Mouse (Mus musculus) liver, embryonic 12.5 days (tissue): ENCODE results near the gene Scrn2. TPM values are rescaled to one million over a fixed set of nuclear protein-coding genes. Genes with fewer than 3 reads are reported as not detected.

Experiments used
- ATAC-seq: fragments of 200-750 bp; cut with Nextera tagmentation; 2 replicates; pipeline ENCODE4 v1.8.0; 2017; ENCODE audit warnings: moderate number of reproducible peaks, mild to moderate bottlenecking, moderate library complexity
- H3K27ac ChIP-seq: fragments of 300-500 bp; sonication (generic); 2 replicates; pipeline ENCODE4 v1.5.1; 2016; ENCODE audit warnings: mild to moderate bottlenecking
- H3K27me3 ChIP-seq: fragments of 300-500 bp; sonication (generic); replicated peaks from 2 replicates; pipeline ENCODE4 v1.6.1; 2016; ENCODE audit warnings: mild to moderate bottlenecking, moderate library complexity
- H3K36me3 ChIP-seq: fragments of 300-500 bp; sonication (generic); 2 replicates; pipeline ENCODE4 v1.6.1; 2016; ENCODE audit warnings: mild to moderate bottlenecking, moderate library complexity
- H3K4me1 ChIP-seq: fragments of 300-500 bp; sonication (generic); 2 replicates; pipeline ENCODE4 v1.6.1; 2016
- H3K4me2 ChIP-seq: fragments of 300-500 bp; sonication (generic); 2 replicates; pipeline ENCODE4 v1.6.1; 2016; ENCODE audit warnings: mild to moderate bottlenecking, moderate library complexity
- H3K4me3 ChIP-seq: fragments of 300-500 bp; sonication (generic); 2 replicates; pipeline ENCODE4 v1.5.1; 2016; ENCODE audit warnings: mild to moderate bottlenecking, moderate library complexity
- H3K9ac ChIP-seq: fragments of 300-500 bp; sonication (generic); 2 replicates; pipeline ENCODE4 v1.6.1; 2016; ENCODE audit warnings: mild to moderate bottlenecking, moderate library complexity
- H3K9me3 ChIP-seq: fragments of 300-500 bp; sonication (generic); replicated peaks from 2 replicates; pipeline ENCODE4 v1.6.1; 2016; ENCODE audit warnings: mild to moderate bottlenecking, moderate library complexity
- WGBS: fragments of 180-500 bp; shearing (Covaris S2); methylation state at CpG from one replicate; pipeline ENCODE4 v1.1.7; 2016; ENCODE audit not compliant: insufficient replicate concordance; 5-methylcytosine and 5-hydroxymethylcytosine counted together
- polyA plus RNA-seq: library from polyadenylated mRNA; unstranded; fragments of >200 nt; fragmentation: Nextera tagmentation; extraction: Ambion mirVana; gene quantifications from 2 replicates; pipeline ENCODE4 v1.2.1, GENCODE M21; 2016

The Scrn2 gene
- polyA plus RNA-seq, 1 experiment from 2014 or later, result 11.0 TPM

- Histone ChIP-seq H3K4me2 (no peak overlapping the region), H3K27ac (no peak overlapping the region), H3K9ac (no peak overlapping the region), H3K9me3 (no peaks in the 10 kb centered on the region), H3K36me3 (peaks cover 39% of the 10 kb centered on the region), H3K27me3 (no peaks in the 10 kb centered on the region), H3K4me1 (peaks cover 6% of the 10 kb centered on the region), H3K4me3 (no peak overlapping the region)
- WGBS, result 74% methylated on average over 12 of the region's 12 CpGs
- ATAC-seq, result no peak
These were observed 36.0 kb downstream of the Scrn2 start for GRCm38 (mm10) chr11:97065538-97066295.

- Histone ChIP-seq H3K36me3 (peaks cover 28% of the 10 kb centered on the region), H3K9ac (no peak overlapping the region)
- WGBS, result 66% methylated on average over 22 of the region's 22 CpGs
These were observed 37.1 kb downstream of the Scrn2 start for GRCm38 (mm10) chr11:97066656-97067360.

GRCm38 (mm10) chr11:97069333-97069732 is 39.6 kb downstream of the Scrn2 start:
- Histone ChIP-seq H3K4me3 (no peak overlapping the region), H3K4me2 (no peak overlapping the region), H3K4me1 (no peaks in the 10 kb centered on the region), H3K27ac (no peak overlapping the region), H3K9ac (no peak overlapping the region), H3K27me3 (no peaks in the 10 kb centered on the region), H3K36me3 (peaks cover 26% of the 10 kb centered on the region), H3K9me3 (no peaks in the 10 kb centered on the region)
- no peak for ATAC-seq
- 56% methylated on average over 1 of the region's 1 CpGs for WGBS

More at GRCm38 (mm10) chr11:97066656-97067360, 37.1 kb downstream of the Scrn2 start:
- ATAC-seq, result no peak; the same call in 1 of the 2 replicates
- Histone ChIP-seq H3K4me2 (no peak overlapping the region), H3K4me3 (no peak overlapping the region), H3K27ac (no peak overlapping the region), H3K4me1 (no peaks in the 10 kb centered on the region), H3K9me3 (no peaks in the 10 kb centered on the region), H3K27me3 (no peaks in the 10 kb centered on the region)

- no peak for ATAC-seq
These were observed 40.0 kb downstream of the Scrn2 start for GRCm38 (mm10) chr11:97069770-97070169.

DNA sequence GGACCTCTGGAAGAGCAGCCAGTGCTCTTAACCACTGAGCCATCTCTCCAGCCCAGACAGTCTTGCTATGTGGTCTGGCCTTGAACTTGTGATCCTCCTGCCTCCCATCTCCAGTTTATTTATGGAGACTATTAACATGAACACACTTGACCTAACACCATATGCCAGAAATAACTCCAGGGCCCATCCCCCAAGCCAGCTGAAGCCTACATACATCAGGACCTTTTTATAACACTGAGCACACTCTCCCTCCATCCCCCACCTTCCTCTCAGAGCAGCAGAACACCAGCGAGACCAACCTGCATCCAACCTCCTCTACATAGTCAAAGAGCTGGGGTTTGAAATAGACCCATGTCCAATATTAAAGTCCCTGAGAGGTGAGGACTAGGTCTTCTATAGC is 41.4 kb downstream of the Scrn2 start:
- Histone ChIP-seq H3K9me3 (no peaks in the 10 kb centered on the region), H3K27ac (no peak overlapping the region), H3K9ac (no peak overlapping the region), H3K4me1 (no peaks in the 10 kb centered on the region), H3K36me3 (peaks cover 22% of the 10 kb centered on the region), H3K4me3 (no peak overlapping the region), H3K27me3 (no peaks in the 10 kb centered on the region), H3K4me2 (no peak overlapping the region)
- no peak for ATAC-seq
- WGBS, result 52% methylated on average over 1 of the region's 1 CpGs

More at GRCm38 (mm10) chr11:97069770-97070169, 40.0 kb downstream of the Scrn2 start:
- H3K9me3 ChIP-seq, result no peaks in the 10 kb centered on the region
- no peak overlapping the region for H3K4me2 ChIP-seq
- WGBS, result 59% methylated on average over 2 of the region's 2 CpGs
- no peak overlapping the region for H3K4me3 ChIP-seq
- peaks cover 23% of the 10 kb centered on the region for H3K36me3 ChIP-seq
- no peaks in the 10 kb centered on the region for H3K27me3 ChIP-seq
- H3K4me1 ChIP-seq, result no peaks in the 10 kb centered on the region
- no peak overlapping the region for H3K9ac ChIP-seq
- H3K27ac ChIP-seq, result no peak overlapping the region

GRCm38 (mm10) chr11:97072533-97072932 is 42.8 kb downstream of the Scrn2 start:
- Histone ChIP-seq H3K4me3 (no peak overlapping the region), H3K36me3 (peaks cover 8% of the 10 kb centered on the region), H3K9ac (no peak overlapping the region), H3K9me3 (no peaks in the 10 kb centered on the region), H3K27ac (no peak overlapping the region), H3K4me2 (no peak overlapping the region), H3K27me3 (no peaks in the 10 kb centered on the region), H3K4me1 (no peaks in the 10 kb centered on the region)
- no peak for ATAC-seq
- 22% methylated on average over 3 of the region's 3 CpGs for WGBS

- H3K4me3 ChIP-seq, result no peak overlapping the region
- no peak overlapping the region for H3K27ac ChIP-seq
- no peaks in the 10 kb centered on the region for H3K36me3 ChIP-seq
- H3K9ac ChIP-seq, result no peak overlapping the region
- H3K27me3 ChIP-seq, result no peaks in the 10 kb centered on the region
- H3K4me1 ChIP-seq, result no peaks in the 10 kb centered on the region
- no peak for ATAC-seq
- H3K4me2 ChIP-seq, result no peak overlapping the region
- no peaks in the 10 kb centered on the region for H3K9me3 ChIP-seq
- WGBS, result 47% methylated on average over 8 of the region's 8 CpGs
These were observed 44.5 kb downstream of the Scrn2 start for GRCm38 (mm10) chr11:97074235-97074634.

DNA sequence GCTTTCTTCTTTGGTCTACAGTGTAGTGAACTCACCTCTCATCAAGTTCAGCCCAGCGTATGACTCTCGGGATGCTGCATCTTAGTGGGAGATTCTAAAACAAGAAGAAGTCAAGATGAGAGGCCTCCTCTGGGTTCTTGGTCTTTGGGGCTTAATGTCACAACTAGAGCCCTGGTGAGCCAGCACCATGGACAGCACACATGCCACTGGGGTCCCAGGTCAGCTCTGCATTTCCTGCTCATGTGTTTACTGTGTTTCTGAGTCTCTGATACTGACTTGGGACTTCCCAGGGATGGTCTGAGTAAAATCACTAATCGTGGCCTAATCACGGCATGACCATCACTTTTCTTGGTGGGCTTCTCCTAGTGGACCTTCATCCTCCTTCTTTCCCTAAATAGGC is 49.0 kb downstream of the Scrn2 start:
- H3K27ac ChIP-seq, result no peak overlapping the region
- no peaks in the 10 kb centered on the region for H3K4me1 ChIP-seq
- peaks cover 26% of the 10 kb centered on the region for H3K27me3 ChIP-seq
- H3K4me2 ChIP-seq, result no peak overlapping the region
- H3K9ac ChIP-seq, result no peak overlapping the region
- H3K36me3 ChIP-seq, result no peaks in the 10 kb centered on the region
- 30% methylated on average over 4 of the region's 4 CpGs for WGBS
- no peak overlapping the region for H3K4me3 ChIP-seq
- H3K9me3 ChIP-seq, result no peaks in the 10 kb centered on the region
- no peak for ATAC-seq

DNA sequence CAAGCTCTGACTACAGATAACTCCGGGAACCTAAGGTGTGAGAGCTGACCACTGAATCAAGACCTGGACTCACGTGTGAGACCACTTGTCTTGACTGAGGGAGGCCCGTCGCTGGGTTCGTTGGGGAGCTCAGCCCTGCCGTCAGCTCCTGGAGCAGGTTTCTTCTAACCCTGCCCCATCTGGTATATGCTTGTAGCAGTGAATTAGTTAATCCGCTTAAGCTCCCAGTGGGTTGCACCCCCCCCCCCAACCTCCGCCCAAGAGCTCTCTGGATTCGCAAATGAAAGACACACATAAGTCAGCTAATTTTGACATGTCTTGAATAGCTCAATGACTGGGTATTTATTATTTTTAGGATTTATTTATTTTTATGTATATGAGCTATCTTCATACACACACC is 50.6 kb downstream of the Scrn2 start:
- H3K9ac ChIP-seq, result no peak overlapping the region
- H3K9me3 ChIP-seq, result no peaks in the 10 kb centered on the region
- H3K4me3 ChIP-seq, result no peak overlapping the region
- no peak for ATAC-seq
- H3K4me2 ChIP-seq, result no peak overlapping the region
- peaks cover 41% of the 10 kb centered on the region for H3K27me3 ChIP-seq
- 30% methylated on average over 9 of the region's 9 CpGs for WGBS
- no peak overlapping the region for H3K27ac ChIP-seq
- H3K36me3 ChIP-seq, result no peaks in the 10 kb centered on the region
- no peaks in the 10 kb centered on the region for H3K4me1 ChIP-seq

DNA sequence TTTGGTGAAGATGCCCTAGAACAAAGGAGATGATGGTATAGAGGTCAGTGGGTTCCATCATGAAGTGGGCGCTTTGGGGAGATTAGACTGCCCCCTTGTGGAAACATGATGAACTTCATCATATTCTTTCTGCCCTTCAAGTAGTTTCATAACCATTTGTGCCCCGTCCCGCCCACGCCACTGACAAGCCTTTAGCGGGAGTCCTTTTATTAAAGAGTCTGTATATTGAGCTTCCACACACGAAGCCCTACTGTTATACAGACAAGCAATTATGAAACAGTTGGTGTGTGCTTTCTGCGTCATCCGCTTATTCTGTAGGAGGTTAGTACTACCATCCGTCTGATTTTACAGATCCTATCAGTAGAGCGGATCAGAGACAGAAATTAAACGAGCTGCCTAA is 53.2 kb downstream of the Scrn2 start:
- Histone ChIP-seq H3K9me3 (no peaks in the 10 kb centered on the region), H3K9ac (no peak overlapping the region), H3K36me3 (no peaks in the 10 kb centered on the region), H3K27ac (no peak overlapping the region), H3K4me3 (no peak overlapping the region), H3K4me2 (no peak overlapping the region), H3K27me3 (peaks cover 49% of the 10 kb centered on the region), H3K4me1 (no peaks in the 10 kb centered on the region)
- 32% methylated on average over 11 of the region's 11 CpGs for WGBS
- no peak for ATAC-seq
